Comparison of ENCODE assay signal across 13 mouse cellular contexts in genomic region chr9:118700889-118701288, GRCm38 (mm10).
A peak's percentile ranks its signal among the peaks of the same experiment; 100 is the strongest.
DNase-seq lines count a peak whose midpoint lies in the region; ATAC-seq and TF ChIP-seq lines count a peak whose summit lies in the region.
"Had no signal": no experiment of that assay in that cellular context is flagged by ENCODE, and none has a peak within 500 bp of the region (broad histone marks: within the 10 kb centered on the region; RNA-seq: fewer than 3 reads in every experiment).

No protein-coding gene starts in this region.

- no peaks in the 10 kb centered on the region for H3K27me3 ChIP-seq in heart, embryonic 16.5 days (ENCODE audit: control insufficient read depth, insufficient read depth, low read length)
- H3K27me3 ChIP-seq in lung, embryonic 14.5 days (ENCODE audit: insufficient read depth, low read length) = no peaks in the 10 kb centered on the region
- no peaks in the 10 kb centered on the region for H3K27me3 ChIP-seq in embryonic facial prominence, embryonic 13.5 days
- H3K27me3 ChIP-seq in stomach, embryonic 14.5 days (ENCODE audit: control insufficient read depth, insufficient read depth, low read length) = no peaks in the 10 kb centered on the region
- H3K27me3 ChIP-seq: hindbrain, embryonic 15.5 days; liver, embryonic 13.5 days; Patski had no signal

- H3K4me1 ChIP-seq in heart, embryonic 16.5 days (ENCODE audit: control insufficient read depth, insufficient read depth, low read length) = peaks cover 26% of the 10 kb centered on the region
- peaks cover 40% of the 10 kb centered on the region for H3K4me1 ChIP-seq in lung, embryonic 14.5 days (ENCODE audit: insufficient read depth)
- H3K4me1 ChIP-seq in embryonic facial prominence, embryonic 13.5 days = peaks cover 34% of the 10 kb centered on the region
- peaks cover 34% of the 10 kb centered on the region for H3K4me1 ChIP-seq in stomach, embryonic 14.5 days (ENCODE audit: control insufficient read depth, insufficient read depth, low read length)
- H3K4me1 ChIP-seq: hindbrain, embryonic 15.5 days had no signal

- ATAC-seq in heart, embryonic 16.5 days (replicated peaks; ENCODE audit: extremely low read depth, insufficient read depth, low FRiP score) = peak; percentile 9; the same call in 1 of the 2 replicates
- peak; percentile 73 for ATAC-seq in lung, embryonic 14.5 days (ENCODE audit: insufficient read depth)
- no peak for ATAC-seq in embryonic facial prominence, embryonic 13.5 days (ENCODE audit: insufficient number of reproducible peaks, insufficient read depth, low FRiP score, low TSS enrichment, low read depth)
- ATAC-seq in stomach, embryonic 14.5 days (ENCODE audit: insufficient number of reproducible peaks, insufficient read depth, low FRiP score, low read depth) = peak; percentile 38; the same call in 1 of the 2 replicates
- ATAC-seq: Patski had no signal

- no peak for DNase-seq in heart, adult 9 months (ENCODE audit: low spot score in 2 of 2)
- DNase-seq in lung, embryonic 14.5 days = peak; percentile 81
- DNase-seq in lung, postnatal 10 days = no peak
- DNase-seq in retina, embryonic 14.5 days (ENCODE audit: low spot score) = no peak
- DNase-seq in ovary, postnatal 14 days (ENCODE audit: low spot score) = no peak
- DNase-seq: adrenal gland, postnatal 14 days; cerebellum, adult 11 months; liver, embryonic 13.5 days had no signal

- H3K27ac ChIP-seq in heart, embryonic 16.5 days (ENCODE audit: low read length) = 0 out of 2 replicates have a peak overlapping the region, but pooled peaks have one; percentile 17
- peak overlapping the region; percentile 84 for H3K27ac ChIP-seq in lung, embryonic 14.5 days (ENCODE audit: low read depth)
- peak overlapping the region; percentile 62; the same call in 1 of the 2 replicates for H3K27ac ChIP-seq in embryonic facial prominence, embryonic 13.5 days
- peak overlapping the region; percentile 69 for H3K27ac ChIP-seq in stomach, embryonic 14.5 days (ENCODE audit: low read length)
- H3K27ac ChIP-seq: hindbrain, embryonic 15.5 days; liver, embryonic 13.5 days had no signal

- H3K4me3 ChIP-seq in heart, embryonic 16.5 days (ENCODE audit: low read length) = no peak overlapping the region
- no peak overlapping the region for H3K4me3 ChIP-seq in lung, embryonic 14.5 days (ENCODE audit: low read depth, low read length)
- no peak overlapping the region for H3K4me3 ChIP-seq in embryonic facial prominence, embryonic 13.5 days
- H3K4me3 ChIP-seq in stomach, embryonic 14.5 days (ENCODE audit: low read depth, low read length) = no peak overlapping the region
- H3K4me3 ChIP-seq: hindbrain, embryonic 15.5 days; liver, embryonic 13.5 days had no signal

- H3K36me3 ChIP-seq in heart, embryonic 16.5 days (ENCODE audit: control insufficient read depth, insufficient read depth) = no peaks in the 10 kb centered on the region
- 0 out of 2 replicates have a peak, but pooled peaks cover 5% of the 10 kb centered on the region for H3K36me3 ChIP-seq in lung, embryonic 14.5 days (ENCODE audit: insufficient read depth)
- H3K36me3 ChIP-seq in embryonic facial prominence, embryonic 13.5 days = peaks cover 17% of the 10 kb centered on the region
- H3K36me3 ChIP-seq in stomach, embryonic 14.5 days (ENCODE audit: control insufficient read depth, insufficient read depth, low read length) = no peaks in the 10 kb centered on the region; the same call in 1 of the 2 replicates
- H3K36me3 ChIP-seq: hindbrain, embryonic 15.5 days; liver, embryonic 13.5 days had no signal

- H3K9me3 ChIP-seq in heart, embryonic 16.5 days (replicated peaks; ENCODE audit: control insufficient read depth, low read length) = no peaks in the 10 kb centered on the region
- H3K9me3 ChIP-seq in lung, embryonic 14.5 days (ENCODE audit: low read depth, low read length) = no peaks in the 10 kb centered on the region
- H3K9me3 ChIP-seq in embryonic facial prominence, embryonic 13.5 days = no peaks in the 10 kb centered on the region
- no peaks in the 10 kb centered on the region for H3K9me3 ChIP-seq in stomach, embryonic 14.5 days (ENCODE audit: control insufficient read depth, low read depth, low read length)
- H3K9me3 ChIP-seq: hindbrain, embryonic 15.5 days; liver, embryonic 13.5 days had no signal

- no peak for TF ChIP-seq CTCF in lung, embryonic 14.5 days (IDR thresholded peaks at IDR 0.05; ENCODE audit: low read depth)

- no peak overlapping the region for H3K9ac ChIP-seq in heart, embryonic 16.5 days (ENCODE audit: low read length)
- H3K9ac ChIP-seq in lung, embryonic 14.5 days = no peak overlapping the region
- H3K9ac ChIP-seq in embryonic facial prominence, embryonic 13.5 days = no peak overlapping the region
- H3K9ac ChIP-seq in stomach, embryonic 14.5 days (replicated peaks; ENCODE audit: low read depth, low read length) = no peak overlapping the region
- H3K9ac ChIP-seq: hindbrain, embryonic 15.5 days; liver, embryonic 13.5 days had no signal

- H3K4me2 ChIP-seq in heart, embryonic 16.5 days (ENCODE audit: low read depth, low read length) = peak overlapping the region; percentile 29; the same call in 1 of the 2 replicates
- H3K4me2 ChIP-seq in lung, embryonic 14.5 days = no peak overlapping the region
- H3K4me2 ChIP-seq in embryonic facial prominence, embryonic 13.5 days = no peak overlapping the region
- H3K4me2 ChIP-seq in stomach, embryonic 14.5 days (replicated peaks; ENCODE audit: low read depth, low read length) = no peak overlapping the region
- H3K4me2 ChIP-seq: hindbrain, embryonic 15.5 days; liver, embryonic 13.5 days had no signal

- 12% methylated on average over 12 of the region's 12 CpGs for WGBS in heart, embryonic 16.5 days
- WGBS in lung, embryonic 14.5 days = 8% methylated on average over 12 of the region's 12 CpGs
- 25% methylated on average over 11 of the region's 12 CpGs for WGBS in embryonic facial prominence, embryonic 13.5 days
- 9% methylated on average over 12 of the region's 12 CpGs for WGBS in stomach, embryonic 14.5 days

Comparison
In these comparisons a context has a peak if more than half of its experiments do, and no peak if none do; other contexts are left out.
1. H3K27ac ChIP-seq: peak in every context shown above with its lines; median percentile 84 in lung, embryonic 14.5 days; 69 in stomach, embryonic 14.5 days; 62 in embryonic facial prominence, embryonic 13.5 days; 17 in heart, embryonic 16.5 days.